Mouse (Mus musculus): ENCODE results near the gene Rps19bp1. TPM values are rescaled to one million over a fixed set of nuclear protein-coding genes. Genes with fewer than 3 reads are reported as not detected.

Rps19bp1 gene
- polyA plus RNA-seq, 1 experiment: 92.5 TPM

- TF ChIP-seq GATA1 (IDR thresholded peaks at IDR 0.05; ENCODE audit: low read length): no peak
These were observed 28.6 kb downstream of the Rps19bp1 start, which contains the start of gene AC140267.1 for GRCm38 (mm10) chr15:80235535-80235934. AC140267.1 (plus strand) TSS chr15:80235835.

GRCm38 (mm10) chr15:80233733-80234509 lies 30.2 kb downstream of the Rps19bp1 start, which contains the start of gene Mief1:
Mief1 (plus strand) TSS chr15:80234018.
- TF ChIP-seq GATA1 (IDR thresholded peaks at IDR 0.05; ENCODE audit: low read length): no peak

- no peak for TF ChIP-seq GATA1 (IDR thresholded peaks at IDR 0.05; ENCODE audit: low read length)
These were observed 31.1 kb downstream of the Rps19bp1 start for GRCm38 (mm10) chr15:80233053-80233452.

GRCm38 (mm10) chr15:80232331-80232730 lies 31.8 kb downstream of the Rps19bp1 start:
- no peak for TF ChIP-seq GATA1 (IDR thresholded peaks at IDR 0.05; ENCODE audit: low read length)

- no peak for TF ChIP-seq GATA1 (IDR thresholded peaks at IDR 0.05; ENCODE audit: low read length)
These were observed 35.9 kb downstream of the Rps19bp1 start for GRCm38 (mm10) chr15:80228071-80228800.

GRCm38 (mm10) chr15:80225796-80226195 lies 38.3 kb downstream of the Rps19bp1 start:
- no peak for TF ChIP-seq GATA1 (IDR thresholded peaks at IDR 0.05; ENCODE audit: low read length)

- no peak for TF ChIP-seq GATA1 (IDR thresholded peaks at IDR 0.05; ENCODE audit: low read length)
These were observed 38.9 kb downstream of the Rps19bp1 start for GRCm38 (mm10) chr15:80225208-80225607.

- TF ChIP-seq GATA1 (IDR thresholded peaks at IDR 0.05; ENCODE audit: low read length): no peak
These were observed 40.4 kb downstream of the Rps19bp1 start for GRCm38 (mm10) chr15:80223751-80224150.

- no peak for TF ChIP-seq GATA1 (IDR thresholded peaks at IDR 0.05; ENCODE audit: low read length)
These were observed 43.1 kb downstream of the Rps19bp1 start for GRCm38 (mm10) chr15:80221031-80221430.

GRCm38 (mm10) chr15:80219705-80220657 lies 44.1 kb downstream of the Rps19bp1 start:
- TF ChIP-seq GATA1 (IDR thresholded peaks at IDR 0.05; ENCODE audit: low read length): no peak

- no peak for TF ChIP-seq GATA1 (IDR thresholded peaks at IDR 0.05; ENCODE audit: low read length)
These were observed 44.9 kb downstream of the Rps19bp1 start for GRCm38 (mm10) chr15:80219211-80219610.

GRCm38 (mm10) chr15:80217476-80217875 lies 46.6 kb downstream of the Rps19bp1 start:
- no peak for TF ChIP-seq GATA1 (IDR thresholded peaks at IDR 0.05; ENCODE audit: low read length)

- TF ChIP-seq GATA1 (IDR thresholded peaks at IDR 0.05; ENCODE audit: low read length): no peak
These were observed 47.7 kb downstream of the Rps19bp1 start for GRCm38 (mm10) chr15:80216480-80216820.

GRCm38 (mm10) chr15:80215716-80216479 lies 48.2 kb downstream of the Rps19bp1 start:
- TF ChIP-seq GATA1 (IDR thresholded peaks at IDR 0.05; ENCODE audit: low read length): no peak

- no peak for TF ChIP-seq GATA1 (IDR thresholded peaks at IDR 0.05; ENCODE audit: low read length)
These were observed 50.4 kb downstream of the Rps19bp1 start for GRCm38 (mm10) chr15:80213688-80214087.

Other genes with a start within 250 kb of the Rps19bp1 start
- gene Pdgfb, start 249.3 kb downstream of the Rps19bp1 start, polyA plus RNA-seq (2012): not detected in 2 replicates
- 81.9 and 94.8 TPM in 2 replicates for gene Syngr1, start 173.0 kb downstream of the Rps19bp1 start, polyA plus RNA-seq (2012)
- 41.0 and 159 TPM in 2 replicates for gene Rpl3, start 172.4 kb downstream of the Rps19bp1 start, polyA plus RNA-seq (2012)
- 14.2 and 21.9 TPM in 2 replicates for gene Tab1, start 131.2 kb downstream of the Rps19bp1 start, polyA plus RNA-seq (2012)
- gene Mgat3, start 90.6 kb downstream of the Rps19bp1 start, polyA plus RNA-seq (2012): not detected in 2 replicates
- gene Mief1, start 30.3 kb downstream of the Rps19bp1 start, polyA plus RNA-seq (2012): 14.4 and 32.6 TPM in 2 replicates
- not detected in 2 replicates for gene AC140267.1, start 28.5 kb downstream of the Rps19bp1 start, polyA plus RNA-seq (2012)
- 115 and 131 TPM in 2 replicates for gene Atf4, start 9.1 kb downstream of the Rps19bp1 start, polyA plus RNA-seq (2012)
- not detected in 2 replicates for gene Cacna1i, start 22.9 kb upstream of the Rps19bp1 start, polyA plus RNA-seq (2012)